Mouse (Mus musculus) CH12.LX (cell line): ENCODE results near the gene Ldhal6b. TPM values are rescaled to one million over a fixed set of nuclear protein-coding genes. Genes with fewer than 3 reads are reported as not detected.

Source experiments
- DNase-seq: peaks from one replicate; pipeline ENCODE4 v3.0.0-alpha.2; 2013; ENCODE audit errors: extremely low read depth
- H3K27ac ChIP-seq: 2 replicates; pipeline ENCODE4 v1.5.1; 2012; ENCODE audit warnings: low read depth, mild to moderate bottlenecking, control low read depth, moderate library complexity; ENCODE audit not compliant: insufficient read depth
- H3K27me3 ChIP-seq: replicated peaks from 2 replicates; pipeline ENCODE3; 2012; ENCODE audit warnings: inconsistent platforms
- H3K36me3 ChIP-seq, 2 experiments: replicated peaks in 1 of 2; 2 replicates each; pipeline versions ENCODE3 to v1.6.1; 2012; ENCODE audit warnings: inconsistent platforms in 1 of 2, low read length in 1 of 2, mild to moderate bottlenecking in 1 of 2, mixed read lengths in 1 of 2, moderate library complexity in 1 of 2; ENCODE audit not compliant: control insufficient read depth in 1 of 2, insufficient read depth in 1 of 2
- H3K4me1 ChIP-seq, 2 experiments: 2 replicates each; pipeline ENCODE4 v1.6.1; 2012; ENCODE audit warnings: inconsistent platforms in 1 of 2, moderate library complexity in 1 of 2; ENCODE audit not compliant: insufficient read depth in 2 of 2, control insufficient read depth in 1 of 2
- H3K4me2 ChIP-seq: 2 replicates; pipeline ENCODE4 v1.6.1; 2012; ENCODE audit warnings: low read depth, mild to moderate bottlenecking, control low read depth; ENCODE audit not compliant: poor library complexity, insufficient read depth, severe bottlenecking
- H3K4me3 ChIP-seq, 3 experiments: fragments of 150-350 bp in 1 of 3; sonication (generic) in 1 of 3; replicated peaks in 1 of 3; 2 replicates each; pipeline versions ENCODE3 to v1.5.1; 2011 to 2012; ENCODE audit warnings: low read depth in 2 of 3, low read length in 2 of 3, mild to moderate bottlenecking in 2 of 3, moderate library complexity in 2 of 3, control low read depth in 1 of 3, improper control_type of control experiment in 1 of 3, inconsistent platforms in 1 of 3, mixed read lengths in 1 of 3; ENCODE audit not compliant: poor library complexity in 1 of 3
- H3K79me2 ChIP-seq: replicated peaks from 2 replicates; pipeline ENCODE4 v1.6.1; 2012; ENCODE audit warnings: mild to moderate bottlenecking, moderate library complexity; ENCODE audit not compliant: control insufficient read depth, poor library complexity, insufficient read depth, severe bottlenecking; ENCODE audit errors: extremely low read depth
- H3K9ac ChIP-seq: 2 replicates; pipeline ENCODE4 v1.6.1; 2012; ENCODE audit warnings: low read depth, mild to moderate bottlenecking, control low read depth, moderate library complexity; ENCODE audit not compliant: insufficient read depth
- H3K9me3 ChIP-seq: replicated peaks from 2 replicates; pipeline ENCODE3; 2012; ENCODE audit warnings: low read length, inconsistent platforms, mixed read lengths
- CHD2 ChIP-seq: IDR thresholded peaks from 2 replicates; pipeline ENCODE4 v1.6.1; 2011; ENCODE audit warnings: low read length, improper control_type of control experiment
- E2F4 ChIP-seq: IDR thresholded peaks from 2 replicates; pipeline ENCODE4 v1.6.1; 2011; ENCODE audit warnings: low read depth, low read length, improper control_type of control experiment; ENCODE audit not compliant: insufficient replicate concordance
- ELF1 ChIP-seq: IDR thresholded peaks from 2 replicates; pipeline ENCODE4 v1.6.1; 2014; ENCODE audit warnings: low read depth, mild to moderate bottlenecking, inconsistent platforms, low read length, improper control_type of control experiment
- ETS1 ChIP-seq: conservative IDR thresholded peaks from 2 replicates; pipeline ENCODE4 v1.6.1; 2012; ENCODE audit warnings: low read depth, mild to moderate bottlenecking, inconsistent platforms, low read length, improper control_type of control experiment, moderate library complexity
- GABPA ChIP-seq: IDR thresholded peaks from 2 replicates; pipeline ENCODE4 v1.6.1; 2012; ENCODE audit warnings: low read depth, low read length, improper control_type of control experiment, inconsistent platforms; ENCODE audit not compliant: insufficient replicate concordance
- IRF4 ChIP-seq: IDR thresholded peaks from 2 replicates; pipeline ENCODE4 v1.6.1; 2014; ENCODE audit warnings: low read depth, mild to moderate bottlenecking, inconsistent platforms, low read length, improper control_type of control experiment
- JUN ChIP-seq: IDR thresholded peaks from 2 replicates; pipeline ENCODE4 v1.6.1; 2011; ENCODE audit warnings: low read depth, mild to moderate bottlenecking, low read length, improper control_type of control experiment, moderate library complexity; ENCODE audit not compliant: insufficient read depth
- JUND ChIP-seq: conservative IDR thresholded peaks from 2 replicates; pipeline ENCODE4 v1.6.1; 2011; ENCODE audit warnings: low read depth, low read length, improper control_type of control experiment
- KAT2A ChIP-seq: IDR thresholded peaks from 2 replicates; pipeline ENCODE4 v1.6.1; 2012; ENCODE audit warnings: low read length, improper control_type of control experiment, inconsistent platforms; ENCODE audit not compliant: insufficient replicate concordance
- MAFK ChIP-seq: IDR thresholded peaks from 2 replicates; pipeline ENCODE4 v1.6.1; 2011; ENCODE audit warnings: low read length, improper control_type of control experiment; ENCODE audit not compliant: insufficient replicate concordance
- MAX ChIP-seq: IDR thresholded peaks from 2 replicates; pipeline ENCODE4 v1.6.1; 2011; ENCODE audit warnings: low read length, improper control_type of control experiment
- MXI1 ChIP-seq: IDR thresholded peaks from 2 replicates; pipeline ENCODE4 v1.6.1; 2011; ENCODE audit warnings: mild to moderate bottlenecking, low read depth, low read length, improper control_type of control experiment
- NELFE ChIP-seq: IDR thresholded peaks from 2 replicates; pipeline ENCODE4 v1.6.1; 2011; ENCODE audit warnings: low read depth, low read length, improper control_type of control experiment
- PAX5 ChIP-seq: IDR thresholded peaks from 2 replicates; pipeline ENCODE4 v1.6.1; 2012; ENCODE audit warnings: low read length, inconsistent platforms, mixed read lengths
- POLR2A ChIP-seq: IDR thresholded peaks from 2 replicates; pipeline ENCODE4 v1.6.1; 2011; ENCODE audit warnings: low read depth, mild to moderate bottlenecking, improper control_type of control experiment, low read length
- POLR2AphosphoS2 ChIP-seq: IDR thresholded peaks from 2 replicates; pipeline ENCODE4 v1.6.1; 2011; ENCODE audit warnings: low read depth, low read length, improper control_type of control experiment
- RAD21 ChIP-seq: IDR thresholded peaks from 2 replicates; pipeline ENCODE4 v1.6.1; 2011; ENCODE audit warnings: low read depth, mild to moderate bottlenecking, low read length, improper control_type of control experiment, moderate library complexity
- RCOR1 ChIP-seq: conservative IDR thresholded peaks from 2 replicates; pipeline ENCODE4 v1.6.1; 2012; ENCODE audit warnings: low read depth, mild to moderate bottlenecking, inconsistent platforms, low read length, improper control_type of control experiment
- SMC3 ChIP-seq: IDR thresholded peaks from 2 replicates; pipeline ENCODE4 v1.6.1; 2011; ENCODE audit warnings: low read depth, low read length, improper control_type of control experiment
- TBP ChIP-seq: conservative IDR thresholded peaks from 2 replicates; pipeline ENCODE4 v1.6.1; 2011; ENCODE audit warnings: low read depth, low read length, improper control_type of control experiment
- TCF12 ChIP-seq: IDR thresholded peaks from 2 replicates; pipeline ENCODE4 v1.6.1; 2014; ENCODE audit warnings: low read depth, mild to moderate bottlenecking, inconsistent platforms, low read length, improper control_type of control experiment
- UBTF ChIP-seq: IDR thresholded peaks from 2 replicates; pipeline ENCODE4 v1.6.1; 2012; ENCODE audit warnings: low read depth, mild to moderate bottlenecking, inconsistent platforms, low read length, improper control_type of control experiment, moderate library complexity
- ZC3H11A ChIP-seq: IDR thresholded peaks from 2 replicates; pipeline ENCODE4 v1.6.1; 2012; ENCODE audit warnings: low read depth, mild to moderate bottlenecking, inconsistent platforms, low read length, improper control_type of control experiment
- ZKSCAN1 ChIP-seq: IDR thresholded peaks from 2 replicates; pipeline ENCODE4 v1.6.1; 2012; ENCODE audit warnings: low read depth, inconsistent platforms, low read length, improper control_type of control experiment, borderline replicate concordance
- ZMIZ1 ChIP-seq: IDR thresholded peaks from 2 replicates; pipeline ENCODE4 v1.6.1; 2012; ENCODE audit warnings: low read depth, mild to moderate bottlenecking, inconsistent platforms, low read length, improper control_type of control experiment
- dilution Hi-C: fragments of 300-500 bp; cut with MboI; formaldehyde crosslinking; loops from 2 replicates; pipeline ENCODE4 v1.14.3; 2020; ENCODE audit warnings: low sequenced_read_pairs; ENCODE audit not compliant: extremely low pct_unique_long_range_greater_than_20kb, extremely low pct_ligation_motif_present
- in situ Hi-C: fragments of 300-500 bp; cut with MboI; formaldehyde crosslinking; loops from 3 replicates; pipeline ENCODE4 v1.14.3; 2019; ENCODE audit warnings: low sequenced_read_pairs, low pct_ligation_motif_present, low pct_unique_long_range_greater_than_20kb, mixed read lengths
- polyA plus RNA-seq: library from polyadenylated mRNA; unstranded; fragments of >175 nt; gene quantifications from 2 replicates; pipeline ENCODE4 v1.2.1, GENCODE M21; 2012; ENCODE audit warnings: low read depth; ENCODE audit not compliant: insufficient read length
- total RNA-seq, 2 experiments: library from RNA; depleted of rRNA; stranded (reverse); fragments of 300-350 nt in 1 of 2; fragments of >200 nt in 1 of 2; gene quantifications; 2 replicates each; pipeline ENCODE4 v1.2.3; 2012 to 2014

Gene Ldhal6b
- total and polyA plus RNA-seq, 3 experiments: 0.15 to 0.25 TPM; not detected in 1

DNA sequence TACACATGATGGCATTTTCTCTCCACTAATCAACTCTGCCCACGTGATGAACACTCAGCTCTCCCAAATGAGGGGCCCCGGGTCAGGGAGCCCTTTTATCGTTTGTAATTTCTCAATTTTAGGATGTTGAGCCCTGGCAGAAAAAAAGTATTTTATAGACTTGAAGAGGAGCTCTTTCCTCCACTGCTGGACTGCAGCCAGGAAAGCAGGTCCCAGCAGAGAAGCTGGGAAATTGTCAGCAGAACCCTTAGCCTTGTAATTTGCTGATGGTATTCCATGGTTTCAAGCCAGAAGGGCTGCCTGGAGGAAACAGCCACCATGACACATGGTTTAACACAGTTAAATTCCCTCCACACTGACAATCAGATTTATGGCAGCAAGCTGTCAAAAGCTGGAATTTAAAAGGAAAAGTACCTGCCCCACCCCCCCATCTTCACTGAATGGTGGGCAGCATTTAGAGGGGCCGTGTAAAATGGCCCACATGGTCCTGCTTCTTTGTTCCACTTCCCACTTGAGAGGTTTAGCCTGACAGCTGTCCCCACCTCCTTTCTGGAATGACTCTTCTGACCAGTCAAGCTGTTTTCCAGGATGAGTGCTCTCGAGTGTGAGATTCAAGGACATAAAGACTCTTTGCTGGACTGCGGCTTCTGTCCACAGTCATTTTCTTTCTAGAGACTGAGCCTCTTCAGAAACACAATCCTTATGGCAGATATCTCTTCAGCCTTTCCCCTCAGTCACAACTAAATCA, 1.4 kb upstream of the Ldhal6b start:
- Histone ChIP-seq H3K4me1 (no peaks in the 10 kb centered on the region), H3K27ac (no peak overlapping the region), H3K4me2 (no peak overlapping the region), H3K36me3 (peaks cover 29 to 85% of the 10 kb centered on the region in 2 experiments), H3K9ac (no peak overlapping the region), H3K9me3 (no peaks in the 10 kb centered on the region), H3K27me3 (no peaks in the 10 kb centered on the region), H3K79me2 (no peaks in the 10 kb centered on the region), H3K4me3 (no peak overlapping the region)
- in situ Hi-C loops: no loop called here
- dilution Hi-C loops: no loop called here
- TF ChIP-seq ZC3H11A: no peak
- TF ChIP-seq KAT2A: no peak
- no peak for TF ChIP-seq RCOR1
- no peak for TF ChIP-seq NELFE
- no peak for TF ChIP-seq UBTF
- TF ChIP-seq SMC3: no peak
- no peak for TF ChIP-seq ETS1
- TF ChIP-seq MAX: no peak
- no peak for TF ChIP-seq RAD21
- no peak for TF ChIP-seq IRF4
- no peak for TF ChIP-seq POLR2A
- no peak for TF ChIP-seq ZMIZ1
- TF ChIP-seq PAX5: no peak
- no peak for TF ChIP-seq E2F4
- TF ChIP-seq POLR2AphosphoS2: no peak
- TF ChIP-seq ZKSCAN1: no peak
- TF ChIP-seq TBP: no peak
- TF ChIP-seq MXI1: no peak
- no peak for TF ChIP-seq JUND
- TF ChIP-seq MAFK: no peak
- no peak for DNase-seq

GRCm38 (mm10) chr17:5419056-5419455, 489 bp upstream of the Ldhal6b start:
- peaks cover 29 to 83% of the 10 kb centered on the region in 2 experiments for H3K36me3 ChIP-seq
- dilution Hi-C loops: no loop called here
- no peak overlapping the region for H3K4me2 ChIP-seq
- no peaks in the 10 kb centered on the region for H3K9me3 ChIP-seq
- no peak overlapping the region for H3K4me3 ChIP-seq
- no peaks in the 10 kb centered on the region for H3K79me2 ChIP-seq
- TF ChIP-seq ETS1: no peak
- TF ChIP-seq PAX5: no peak
- TF ChIP-seq RCOR1: no peak
- no peak for TF ChIP-seq TCF12
- no peak for TF ChIP-seq JUN
- no peak for TF ChIP-seq SMC3
- no peak for TF ChIP-seq CHD2
- TF ChIP-seq ELF1: no peak
- no peak for TF ChIP-seq ZMIZ1
- no peak for TF ChIP-seq RAD21
- TF ChIP-seq GABPA: no peak
- in situ Hi-C loops: no loop called here
- H3K4me1 ChIP-seq: no peaks in the 10 kb centered on the region
- H3K27ac ChIP-seq: no peak overlapping the region
- no peak overlapping the region for H3K9ac ChIP-seq
- no peaks in the 10 kb centered on the region for H3K27me3 ChIP-seq
- no peak for DNase-seq
